Mouse (Mus musculus) midbrain, embryonic 11.5 days (tissue): ENCODE results near the gene Ano8. TPM values are rescaled to one million over a fixed set of nuclear protein-coding genes. Genes with fewer than 3 reads are reported as not detected.

Experiments
- ATAC-seq: fragments of 200-750 bp; cut with Nextera tagmentation; 2 replicates; pipeline ENCODE4 v1.8.0; 2017; ENCODE audit warnings: moderate TSS enrichment, moderate library complexity; ENCODE audit not compliant: low FRiP score
- DNase-seq: peaks from one replicate; pipeline ENCODE4 v3.0.0; 2015; ENCODE audit warnings: low spot score; ENCODE audit errors: missing footprints
- H3K27ac ChIP-seq: fragments of 300-500 bp; sonication (generic); 2 replicates; pipeline ENCODE4 v1.5.1; 2014; ENCODE audit warnings: low read depth, low read length
- H3K27me3 ChIP-seq: fragments of 300-500 bp; sonication (generic); 2 replicates; pipeline ENCODE4 v1.6.1; 2014; ENCODE audit warnings: mild to moderate bottlenecking, low read length, moderate library complexity, mixed read lengths; ENCODE audit not compliant: control insufficient read depth, insufficient read depth
- H3K36me3 ChIP-seq: fragments of 300-500 bp; sonication (generic); 2 replicates; pipeline ENCODE4 v1.6.1; 2014; ENCODE audit warnings: mild to moderate bottlenecking, low read length, moderate library complexity, mixed read lengths; ENCODE audit not compliant: control insufficient read depth, insufficient read depth
- H3K4me1 ChIP-seq: fragments of 300-500 bp; sonication (generic); 2 replicates; pipeline ENCODE4 v1.6.1; 2014; ENCODE audit warnings: low read length; ENCODE audit not compliant: control insufficient read depth, insufficient read depth
- H3K4me2 ChIP-seq: fragments of 300-500 bp; sonication (generic); 2 replicates; pipeline ENCODE4 v1.6.1; 2014; ENCODE audit warnings: mild to moderate bottlenecking, moderate library complexity
- H3K4me3 ChIP-seq: fragments of 300-500 bp; sonication (generic); 2 replicates; pipeline ENCODE4 v1.5.1; 2014; ENCODE audit warnings: low read depth, low read length
- H3K9ac ChIP-seq: fragments of 300-500 bp; sonication (generic); 2 replicates; pipeline ENCODE4 v1.6.1; 2014; ENCODE audit warnings: low read length
- H3K9me3 ChIP-seq: fragments of 300-500 bp; sonication (generic); 2 replicates; pipeline ENCODE4 v1.6.1; 2016; ENCODE audit warnings: low read length; ENCODE audit not compliant: control insufficient read depth
- WGBS: fragments of 180-500 bp; shearing (Covaris S2); extraction: QIAGEN DNeasy Blood & Tissue Kit; methylation state at CpG from one replicate; pipeline ENCODE4 v1.1.7; 2014; 5-methylcytosine and 5-hydroxymethylcytosine counted together
- polyA plus RNA-seq: library from polyadenylated mRNA; unstranded; fragments of >200 nt; fragmentation: Nextera tagmentation; extraction: Ambion mirVana; gene quantifications from 2 replicates; pipeline ENCODE4 v1.2.1, GENCODE M21; 2014

The Ano8 gene
- polyA plus RNA-seq, 1 experiment from 2014 or later, result 4.0 TPM

DNA sequence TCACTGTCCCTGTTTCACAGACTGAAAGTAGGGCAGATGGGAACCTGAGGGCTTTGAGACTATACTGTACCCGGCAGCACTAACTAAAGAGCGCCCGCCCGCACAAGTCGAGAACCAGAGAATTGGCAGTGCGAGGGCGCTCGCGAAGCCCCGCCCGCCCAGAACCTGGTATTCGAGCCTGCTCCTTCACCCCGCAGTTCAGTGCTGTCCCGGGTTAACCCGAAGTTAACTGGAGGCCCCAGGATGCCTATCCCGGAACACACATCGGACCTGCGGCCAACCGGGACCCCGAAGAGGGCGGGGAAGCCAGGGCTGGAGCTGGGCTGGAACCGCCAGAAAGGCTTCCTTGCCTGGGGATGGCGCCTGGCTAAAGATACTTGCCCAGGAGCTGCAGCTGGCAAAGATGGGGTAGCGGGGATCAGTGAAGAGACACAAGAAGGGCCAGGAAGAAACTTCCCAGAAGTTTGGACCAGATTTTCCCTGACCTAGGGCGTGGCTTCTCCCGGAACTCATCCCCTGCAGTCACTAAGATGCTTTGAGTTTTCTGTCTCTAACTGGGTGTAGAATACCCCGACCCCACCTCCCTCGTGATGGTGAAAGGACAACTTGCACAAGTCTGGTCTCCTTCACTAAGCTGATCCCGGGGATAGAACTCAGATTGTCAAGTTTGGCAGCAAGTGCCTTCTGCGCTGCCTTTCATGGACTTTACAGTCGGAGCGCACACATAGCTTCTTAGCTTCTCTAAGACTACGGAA, 2.1 kb upstream of the Ano8 start, which contains the start of gene Gtpbp3:
Gene Gtpbp3 (plus strand): TSS at position 413 of the 755 bp plus-strand sequence.
- H3K36me3 ChIP-seq, result peaks cover 5% of the 10 kb centered on the region
- H3K27me3 ChIP-seq, result no peaks in the 10 kb centered on the region
- WGBS, result under 1% methylated on average over 33 of the region's 33 CpGs
- H3K9me3 ChIP-seq, result no peaks in the 10 kb centered on the region
- H3K4me2 ChIP-seq, result peak within 1 kb of the TSS; percentile 100
- DNase-seq (peak; percentile 96), ATAC-seq (peak; percentile 55)
- H3K4me1 ChIP-seq, result peaks cover 25% of the 10 kb centered on the region
- peak within 1 kb of the TSS; percentile 83 for H3K4me3 ChIP-seq
- H3K9ac ChIP-seq, result peak within 1 kb of the TSS; percentile 76
- peak within 1 kb of the TSS; percentile 62 for H3K27ac ChIP-seq

DNA sequence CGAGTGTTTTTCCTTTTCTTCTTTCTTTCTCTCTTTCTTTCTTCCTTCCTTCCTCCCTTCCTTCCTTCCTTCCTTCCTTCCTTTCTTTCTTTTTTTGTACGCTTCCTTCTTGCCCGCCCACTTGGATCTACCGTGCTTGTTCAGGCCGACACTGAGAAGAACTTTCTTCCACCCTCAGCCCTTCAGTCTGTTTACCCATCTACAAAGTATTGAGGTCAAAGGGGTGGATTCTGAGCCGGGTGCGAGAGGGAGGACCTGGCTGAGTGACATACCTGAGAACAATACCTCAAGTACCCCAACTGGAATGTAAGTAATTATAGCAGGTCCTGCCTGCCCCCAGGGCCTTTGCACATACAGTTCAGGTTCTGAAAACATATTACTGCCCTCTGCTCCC, 370 bp upstream of the Ano8 start:
- Histone ChIP-seq H3K9me3 (no peaks in the 10 kb centered on the region), H3K4me3 (peak overlapping the region; percentile 92), H3K4me1 (peaks cover 25% of the 10 kb centered on the region), H3K27me3 (no peaks in the 10 kb centered on the region), H3K36me3 (peaks cover 6% of the 10 kb centered on the region), H3K9ac (peak overlapping the region; percentile 98), H3K27ac (no peak overlapping the region; the same call in 1 of the 2 replicates), H3K4me2 (peak overlapping the region; percentile 75)
- DNase-seq, result no peak
- WGBS, result 19% methylated on average over 7 of the region's 7 CpGs
- ATAC-seq, result no peak

DNA sequence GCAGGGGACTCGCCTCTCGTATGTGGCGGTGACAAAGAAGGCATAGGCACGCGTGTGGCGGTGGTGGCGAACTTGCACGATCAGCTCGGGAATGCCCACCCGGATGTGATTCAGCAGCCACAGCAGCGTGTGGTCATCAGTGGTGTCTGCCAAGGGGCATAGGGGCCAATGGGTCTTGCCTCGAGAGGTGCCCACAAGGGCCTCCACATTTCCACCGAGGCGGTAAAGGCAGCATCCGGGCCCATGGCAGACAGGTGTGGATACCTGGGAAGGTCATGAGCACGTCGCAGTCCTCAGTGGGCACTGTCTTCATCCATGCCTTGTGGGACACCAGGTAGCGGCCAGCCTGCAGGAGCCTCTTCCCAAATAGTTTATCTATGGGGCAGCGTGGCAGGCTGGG, 1.0 kb downstream of the Ano8 start:
- Histone ChIP-seq H3K9ac (peak overlapping the region; percentile 98), H3K4me2 (peak overlapping the region; percentile 75), H3K36me3 (peaks cover 14% of the 10 kb centered on the region), H3K4me1 (peaks cover 22% of the 10 kb centered on the region), H3K4me3 (peak overlapping the region; percentile 92), H3K27ac (no peak overlapping the region), H3K27me3 (no peaks in the 10 kb centered on the region), H3K9me3 (no peaks in the 10 kb centered on the region)
- 97% methylated on average over 19 of the region's 19 CpGs for WGBS
- DNase-seq (no peak), ATAC-seq (no peak)

DNA sequence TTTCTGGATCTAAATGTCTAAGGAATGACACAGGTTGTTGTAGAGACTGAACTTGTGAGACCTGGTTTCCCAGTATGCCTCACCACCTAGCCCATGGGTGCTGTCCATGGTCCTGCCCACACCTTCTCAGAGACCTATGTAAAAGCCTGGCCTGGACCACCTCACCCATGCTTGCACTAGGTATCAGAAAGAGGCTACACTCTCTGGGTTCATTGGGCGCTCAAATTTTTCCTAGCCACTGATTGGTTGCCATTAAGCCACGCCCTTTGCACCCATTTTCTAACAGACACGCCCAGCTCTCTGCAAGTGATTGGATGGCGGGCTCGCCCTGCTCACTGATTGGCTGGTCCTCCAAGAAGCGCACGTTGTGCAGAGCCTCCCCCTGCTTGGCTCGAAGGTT, 1.8 kb downstream of the Ano8 start:
- no peak overlapping the region for H3K4me3 ChIP-seq

DNA sequence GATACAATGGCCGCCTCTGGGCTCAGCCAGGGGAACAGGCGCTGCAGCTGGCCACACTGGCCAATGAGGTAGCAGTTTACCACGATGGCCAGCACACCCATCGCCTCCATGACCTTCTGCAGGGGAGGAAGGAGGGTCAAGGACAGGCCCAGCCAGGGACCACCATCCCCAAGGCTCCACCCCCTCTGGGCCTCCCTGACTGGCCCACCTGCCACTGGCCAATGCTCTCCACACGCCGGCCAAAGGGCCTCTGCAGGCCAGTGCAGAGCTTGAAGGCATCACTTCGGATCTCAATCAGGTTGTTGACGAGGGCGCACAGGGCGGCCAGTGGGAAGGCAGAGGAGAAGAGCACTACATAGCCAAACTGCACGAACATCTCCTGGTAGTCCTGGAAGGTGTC, 6.8 kb downstream of the Ano8 start:
- WGBS, result 90% methylated on average over 11 of the region's 11 CpGs
- no peak overlapping the region for H3K4me2 ChIP-seq
- no peak overlapping the region for H3K9ac ChIP-seq
- peaks cover 14% of the 10 kb centered on the region for H3K4me1 ChIP-seq
- H3K36me3 ChIP-seq, result peaks cover 19% of the 10 kb centered on the region
- H3K4me3 ChIP-seq, result no peak overlapping the region
- peaks cover 7% of the 10 kb centered on the region for H3K27me3 ChIP-seq
- H3K27ac ChIP-seq, result no peak overlapping the region
- H3K9me3 ChIP-seq, result no peaks in the 10 kb centered on the region
- ATAC-seq, result no peak
- no peak for DNase-seq

More for the DNA sequence above, 1.8 kb downstream of the Ano8 start:
- 48% methylated on average over 8 of the region's 8 CpGs for WGBS
- no peaks in the 10 kb centered on the region for H3K9me3 ChIP-seq
- H3K36me3 ChIP-seq, result peaks cover 14% of the 10 kb centered on the region
- DNase-seq (peak; percentile 82), ATAC-seq (no peak)
- no peak overlapping the region for H3K27ac ChIP-seq
- no peak overlapping the region for H3K9ac ChIP-seq
- H3K4me1 ChIP-seq, result peaks cover 15% of the 10 kb centered on the region
- H3K27me3 ChIP-seq, result no peaks in the 10 kb centered on the region
- H3K4me2 ChIP-seq, result no peak overlapping the region

DNA sequence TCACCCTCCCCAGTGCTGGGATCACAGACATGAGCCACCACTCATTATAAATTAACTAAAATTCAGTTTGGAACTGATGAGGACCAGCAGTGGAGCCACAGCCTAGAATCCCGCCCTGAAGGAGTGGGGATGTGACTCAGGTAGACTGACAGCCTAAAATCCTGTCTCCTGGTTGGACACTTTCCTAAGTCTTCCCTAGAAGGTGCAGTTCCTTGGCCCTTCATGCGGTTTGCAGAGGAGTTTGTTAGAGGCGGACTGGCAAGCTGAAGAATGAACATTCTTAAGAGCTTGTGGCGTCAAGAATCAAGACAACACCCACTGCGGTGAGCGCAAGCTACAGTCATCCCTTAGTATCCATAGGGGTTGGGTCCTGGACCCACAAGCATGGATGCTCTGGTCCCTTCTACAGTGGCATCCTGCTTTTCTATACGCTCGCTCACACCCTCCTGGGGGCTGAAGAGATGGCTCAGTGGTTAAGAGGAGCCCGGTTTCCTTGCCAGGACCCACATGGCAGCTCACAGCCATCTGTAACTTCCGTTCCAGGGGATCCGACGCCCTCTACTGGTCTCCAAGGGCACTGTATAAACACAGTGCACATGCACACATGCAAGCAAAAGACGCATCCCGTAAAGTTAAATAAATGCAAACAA, 8.4 kb downstream of the Ano8 start:
- H3K4me1 ChIP-seq, result peaks cover 14% of the 10 kb centered on the region
- WGBS, result 40% methylated on average over 14 of the region's 14 CpGs
- peaks cover 7% of the 10 kb centered on the region for H3K27me3 ChIP-seq
- H3K36me3 ChIP-seq, result peaks cover 21% of the 10 kb centered on the region
- H3K4me2 ChIP-seq, result peak overlapping the region; percentile 85
- no peaks in the 10 kb centered on the region for H3K9me3 ChIP-seq
- H3K4me3 ChIP-seq, result peak overlapping the region; percentile 58
- no peak for ATAC-seq
- H3K9ac ChIP-seq, result peak overlapping the region; percentile 73
- peak; percentile 91 for DNase-seq
- no peak overlapping the region for H3K27ac ChIP-seq

DNA sequence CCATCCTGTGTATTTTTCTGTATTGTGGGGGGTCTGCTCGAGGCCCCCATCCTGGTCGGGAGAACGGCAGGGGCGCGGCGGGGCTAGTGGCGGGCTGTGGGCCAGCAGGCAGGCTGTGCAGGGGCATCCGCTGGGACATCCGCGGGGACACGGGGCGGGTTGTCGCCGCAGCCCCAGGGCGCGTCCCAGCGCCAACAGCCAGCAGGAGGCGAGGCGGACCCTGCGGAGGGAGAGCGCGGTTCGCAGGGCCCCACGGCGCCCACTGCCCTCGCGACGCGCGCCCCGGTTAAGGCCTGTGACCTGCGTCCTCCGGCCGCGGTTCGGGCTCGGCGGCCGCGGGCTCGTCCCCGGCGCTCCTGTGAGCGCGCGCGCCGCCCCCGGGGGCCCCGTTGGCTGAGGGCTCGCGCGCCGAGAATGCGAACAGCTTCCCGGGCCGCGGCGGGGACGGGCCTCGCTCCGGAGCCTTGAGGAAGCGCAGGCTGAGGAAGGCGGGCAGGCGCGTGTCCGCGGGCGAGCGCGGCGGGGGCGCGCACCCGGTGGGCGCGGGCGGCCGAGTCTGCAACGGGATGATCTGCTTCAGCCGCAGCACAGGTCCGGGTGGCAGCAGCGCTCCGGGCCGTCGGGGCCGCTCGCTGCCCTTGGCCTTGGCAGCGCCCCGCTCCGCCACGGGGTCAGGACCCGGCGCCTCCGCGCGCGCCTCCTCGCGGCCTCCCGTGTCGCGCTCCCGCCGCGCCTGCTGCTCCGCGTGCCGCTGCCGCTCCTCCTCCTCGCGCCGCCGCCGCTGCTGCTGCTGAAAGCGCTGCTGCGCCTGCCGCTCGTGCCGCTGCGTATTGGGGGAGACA, 9.4 kb downstream of the Ano8 start:
- Histone ChIP-seq H3K4me1 (peaks cover 14% of the 10 kb centered on the region), H3K27me3 (peaks cover 7% of the 10 kb centered on the region), H3K9me3 (no peaks in the 10 kb centered on the region), H3K27ac (peak overlapping the region; percentile 68), H3K4me3 (peak overlapping the region; percentile 58), H3K9ac (peak overlapping the region; percentile 73), H3K4me2 (peak overlapping the region; percentile 85), H3K36me3 (peaks cover 24% of the 10 kb centered on the region)
- ATAC-seq (peak; percentile 75), DNase-seq (peak; percentile 97)
- WGBS, result under 1% methylated on average over 83 of the region's 121 CpGs

DNA sequence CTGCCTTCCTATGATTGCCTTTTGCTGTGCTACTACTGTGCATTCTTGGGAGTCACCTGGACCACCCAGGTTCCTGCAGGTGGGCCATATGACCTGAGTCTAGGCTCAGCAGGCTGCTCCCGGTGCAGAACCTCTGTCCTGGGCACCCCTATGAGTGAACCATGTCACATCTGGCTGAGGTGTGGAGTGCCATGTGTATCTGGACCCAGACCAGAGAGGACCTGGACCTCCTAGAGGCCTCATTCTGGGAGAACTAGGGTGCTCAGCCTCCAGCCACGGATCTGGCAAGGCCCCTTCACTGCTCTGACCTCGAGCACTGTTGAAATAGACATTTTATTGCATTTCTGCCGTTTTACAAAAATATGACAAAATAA, 10.1 kb downstream of the Ano8 start:
- Histone ChIP-seq H3K27ac (peak overlapping the region; percentile 68), H3K9me3 (no peaks in the 10 kb centered on the region), H3K4me2 (peak overlapping the region; percentile 85), H3K9ac (peak overlapping the region; percentile 73), H3K27me3 (peaks cover 7% of the 10 kb centered on the region), H3K4me3 (peak overlapping the region; percentile 58), H3K36me3 (peaks cover 19% of the 10 kb centered on the region), H3K4me1 (peaks cover 14% of the 10 kb centered on the region)
- peak; percentile 25; the same call in 1 of the 2 replicates for ATAC-seq
- DNase-seq, result no peak
- WGBS, result 28% methylated on average over 4 of the region's 4 CpGs
